Mouse (Mus musculus): Measurements from ENCODE around the gene Bcl2l1.
A peak's percentile ranks its signal among the peaks of the same experiment; 100 is the strongest.

The Bcl2l1 gene

GRCm38 (mm10) chr2:152823770-152824169, 7.8 kb downstream of the Bcl2l1 start:
- no peak for DNase-seq

GRCm38 (mm10) chr2:152821566-152821965, 10.0 kb downstream of the Bcl2l1 start:
- no peak for DNase-seq

GRCm38 (mm10) chr2:152821023-152821422, 10.5 kb downstream of the Bcl2l1 start:
- no peak for DNase-seq

GRCm38 (mm10) chr2:152820369-152820768, 11.2 kb downstream of the Bcl2l1 start:
- DNase-seq = no peak

GRCm38 (mm10) chr2:152819926-152820325, 11.6 kb downstream of the Bcl2l1 start:
- DNase-seq = no peak

GRCm38 (mm10) chr2:152819097-152819624, 12.4 kb downstream of the Bcl2l1 start:
- no peak for DNase-seq

- DNase-seq = no peak
Observed at GRCm38 (mm10) chr2:152818679-152819078, 12.8 kb downstream of the Bcl2l1 start.

GRCm38 (mm10) chr2:152817596-152818291, 13.8 kb downstream of the Bcl2l1 start:
- DNase-seq = peak; percentile 86

GRCm38 (mm10) chr2:152816657-152817348, 14.7 kb downstream of the Bcl2l1 start:
- no peak for DNase-seq

- DNase-seq = no peak
Observed at GRCm38 (mm10) chr2:152815879-152816656, 15.5 kb downstream of the Bcl2l1 start.

- no peak for DNase-seq
Observed at GRCm38 (mm10) chr2:152814213-152814874, 17.2 kb downstream of the Bcl2l1 start.

- DNase-seq = no peak
Observed at GRCm38 (mm10) chr2:152813232-152813631, 18.3 kb downstream of the Bcl2l1 start.

GRCm38 (mm10) chr2:152811336-152812165, 20.0 kb downstream of the Bcl2l1 start:
- no peak for DNase-seq

GRCm38 (mm10) chr2:152810158-152810941, 21.2 kb downstream of the Bcl2l1 start:
- DNase-seq = no peak

- DNase-seq = no peak
Observed at GRCm38 (mm10) chr2:152808178-152808577, 23.4 kb downstream of the Bcl2l1 start.

- no peak for DNase-seq
Observed at GRCm38 (mm10) chr2:152806037-152806436, 25.5 kb downstream of the Bcl2l1 start.

GRCm38 (mm10) chr2:152805111-152805490, 26.4 kb downstream of the Bcl2l1 start:
- no peak for DNase-seq

GRCm38 (mm10) chr2:152804408-152805110, 27.0 kb downstream of the Bcl2l1 start:
- DNase-seq = peak; percentile 90

- no peak for DNase-seq
Observed at GRCm38 (mm10) chr2:152803081-152803480, 28.4 kb downstream of the Bcl2l1 start.

- no peak for DNase-seq
Observed at GRCm38 (mm10) chr2:152802303-152802702, 29.2 kb downstream of the Bcl2l1 start.

- DNase-seq = no peak
Observed at GRCm38 (mm10) chr2:152800762-152801113, 30.8 kb downstream of the Bcl2l1 start.
